In the genomic region with DNA sequence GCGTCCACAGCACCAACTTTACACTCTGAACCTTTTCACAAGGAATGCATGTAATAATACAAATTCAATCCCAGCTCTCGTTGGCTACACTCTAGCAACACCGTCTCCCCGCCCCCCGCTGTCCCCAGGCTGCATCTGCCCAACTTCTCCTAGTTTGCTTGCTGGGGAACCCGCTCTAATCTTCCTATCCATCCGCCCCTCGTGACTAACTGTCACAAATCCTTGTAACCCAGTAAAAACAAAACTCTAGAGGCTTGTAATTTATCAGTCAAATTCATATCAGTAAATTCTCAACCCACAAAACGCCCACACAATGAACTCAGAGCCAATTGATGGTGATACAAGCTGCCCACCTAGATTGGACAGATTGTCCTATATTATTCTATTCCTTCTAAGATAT, we compare ENCODE assay signal across 24 mouse cellular contexts. TPM values are rescaled to one million over a fixed set of nuclear protein-coding genes. Genes with fewer than 3 reads are reported as not detected.
"Had no signal": no experiment of that assay in that cellular context is flagged by ENCODE, and none has a peak within 500 bp of the region (broad histone marks: within the 10 kb centered on the region; RNA-seq: fewer than 3 reads in every experiment).

No protein-coding gene starts in this region.

- H3K9me3 ChIP-seq: midbrain, embryonic 10.5 days; midbrain, embryonic 12.5 days; neural tube, embryonic 13.5 days; neural tube, embryonic 15.5 days had no signal

- H3K27ac ChIP-seq: midbrain, embryonic 10.5 days; midbrain, embryonic 12.5 days; neural tube, embryonic 13.5 days; neural tube, embryonic 15.5 days had no signal

- H3K36me3 ChIP-seq: midbrain, embryonic 12.5 days; neural tube, embryonic 13.5 days; neural tube, embryonic 15.5 days had no signal

- DNase-seq: liver, postnatal 0 days; lung, embryonic 14.5 days; lung, postnatal 10 days; lung, postnatal 4 days; midbrain, embryonic 14.5 days; retina, postnatal 1 day; right cerebral cortex, adult 18-20 months; right cerebral cortex, postnatal 25 days; right cerebral cortex, postnatal 4 days; spleen, adult 18-20 months; thymus, adult 18-20 months; thymus, postnatal 25 days; thymus, postnatal 4 days had no signal

- H3K4me3 ChIP-seq: midbrain, embryonic 10.5 days; midbrain, embryonic 12.5 days; myocyte; neural tube, embryonic 13.5 days; neural tube, embryonic 15.5 days had no signal

- ATAC-seq: liver, postnatal 0 days; midbrain, embryonic 16.5 days had no signal

- H3K27me3 ChIP-seq: midbrain, embryonic 12.5 days; neural tube, embryonic 13.5 days; neural tube, embryonic 15.5 days had no signal

RNA-seq across cellular contexts. Expression of gene Ttc39d, which starts 13.9 kb away (rescaled TPM):
- total RNA-seq: megakaryocyte-erythroid progenitor cell, adult 5-6 weeks had no signal
- polyA plus RNA-seq: liver, postnatal 0 days; lung, embryonic 14.5 days; neural tube, embryonic 11.5 days; neural tube, embryonic 13.5 days; small intestine, adult 2 months; stomach, embryonic 14.5 days; urinary bladder, adult 2 months had no signal
